Mouse (Mus musculus): ENCODE measurements at regions not wholly inside any gene's neighbourhood (a gene's known extent, or its start where the extent isn't known, plus 50 kb on each side); places are given as distances from the start of the nearest gene placed in this dataset.
A peak's percentile ranks its signal among the peaks of the same experiment; 100 is the strongest.
"Not testable (repeated sequence)": the region's sequence is repeated elsewhere in the genome, so short reads cannot be mapped to it uniquely, and the experiment has no call there.

- ATAC-seq (no peak), DNase-seq (no peak)
- H3K4me2 ChIP-seq (ENCODE audit: low read depth) = no peak overlapping the region
- TF ChIP-seq CTCF (IDR thresholded peaks at IDR 0.05; ENCODE audit: low read depth) = no peak
- H3K4me3 ChIP-seq (ENCODE audit: low read depth, low read length) = no peak overlapping the region
- no peaks in the 10 kb centered on the region for H3K9me3 ChIP-seq (ENCODE audit: low read length)
- H3K27me3 ChIP-seq (ENCODE audit: insufficient read depth, low read length) = no peaks in the 10 kb centered on the region
- H3K36me3 ChIP-seq (ENCODE audit: insufficient read depth) = no peaks in the 10 kb centered on the region
- H3K27ac ChIP-seq (ENCODE audit: low read depth, low read length) = no peak overlapping the region
- 78% methylated on average over 4 of the region's 4 CpGs for WGBS
- H3K4me1 ChIP-seq (ENCODE audit: insufficient read depth) = no peaks in the 10 kb centered on the region
- no peak overlapping the region for H3K9ac ChIP-seq
These were observed 116.0 kb upstream of the Ghr start for GRCm38 (mm10) chr15:3699234-3699814.

- ATAC-seq (no peak), DNase-seq (peak; percentile 1)
- TF ChIP-seq CTCF (IDR thresholded peaks at IDR 0.05; ENCODE audit: low read depth) = no peak
- Histone ChIP-seq H3K27me3 (ENCODE audit: insufficient read depth, low read length) (no peaks in the 10 kb centered on the region), H3K4me3 (ENCODE audit: low read depth, low read length) (no peak overlapping the region), H3K9ac (no peak overlapping the region), H3K9me3 (ENCODE audit: low read length) (no peaks in the 10 kb centered on the region), H3K4me2 (ENCODE audit: low read depth) (no peak overlapping the region), H3K4me1 (ENCODE audit: insufficient read depth) (no peaks in the 10 kb centered on the region), H3K36me3 (ENCODE audit: insufficient read depth) (no peaks in the 10 kb centered on the region), H3K27ac (ENCODE audit: low read depth, low read length) (no peak overlapping the region)
- WGBS = 57% methylated on average over 1 of the region's 1 CpGs
These were observed 102.0 kb upstream of the Ghr start for GRCm38 (mm10) chr15:3685254-3685653.

GRCm38 (mm10) chr15:3677026-3677425 is 93.7 kb upstream of the Ghr start:
- not testable (repeated sequence) for H3K4me2 ChIP-seq (ENCODE audit: low read depth); H3K9me3 ChIP-seq (ENCODE audit: low read length); H3K9ac ChIP-seq; H3K36me3 ChIP-seq (ENCODE audit: insufficient read depth); H3K27me3 ChIP-seq (ENCODE audit: insufficient read depth, low read length); ATAC-seq; H3K4me3 ChIP-seq (ENCODE audit: low read depth, low read length); H3K4me1 ChIP-seq (ENCODE audit: insufficient read depth); H3K27ac ChIP-seq (ENCODE audit: low read depth, low read length); DNase-seq
- 10% methylated on average over 4 of the region's 4 CpGs for WGBS

GRCm38 (mm10) chr15:3672586-3672985 is 89.3 kb upstream of the Ghr start:
- Histone ChIP-seq H3K4me2 (ENCODE audit: low read depth) (no peak overlapping the region), H3K9ac (no peak overlapping the region)

GRCm38 (mm10) chr15:3671169-3671568 is 87.9 kb upstream of the Ghr start:
- no peaks in the 10 kb centered on the region for H3K27me3 ChIP-seq (ENCODE audit: insufficient read depth, low read length)
- DNase-seq (no peak), ATAC-seq (peak; percentile 65; the same call in 1 of the 2 replicates)
- TF ChIP-seq CTCF (IDR thresholded peaks at IDR 0.05; ENCODE audit: low read depth) = no peak
- no peak overlapping the region for H3K4me3 ChIP-seq (ENCODE audit: low read depth, low read length)
- no peak overlapping the region for H3K27ac ChIP-seq (ENCODE audit: low read depth, low read length)
- no peaks in the 10 kb centered on the region for H3K9me3 ChIP-seq (ENCODE audit: low read length)
- no peaks in the 10 kb centered on the region for H3K4me1 ChIP-seq (ENCODE audit: insufficient read depth)
- 74% methylated on average over 3 of the region's 3 CpGs for WGBS
- no peak overlapping the region for H3K9ac ChIP-seq
- no peak overlapping the region for H3K4me2 ChIP-seq (ENCODE audit: low read depth)
- H3K36me3 ChIP-seq (ENCODE audit: insufficient read depth) = no peaks in the 10 kb centered on the region

More at GRCm38 (mm10) chr15:3672586-3672985, 89.3 kb upstream of the Ghr start:
- TF ChIP-seq CTCF (IDR thresholded peaks at IDR 0.05; ENCODE audit: low read depth) = no peak
- Histone ChIP-seq H3K27me3 (ENCODE audit: insufficient read depth, low read length) (no peaks in the 10 kb centered on the region), H3K4me1 (ENCODE audit: insufficient read depth) (no peaks in the 10 kb centered on the region), H3K4me3 (ENCODE audit: low read depth, low read length) (no peak overlapping the region), H3K9me3 (ENCODE audit: low read length) (no peaks in the 10 kb centered on the region), H3K27ac (ENCODE audit: low read depth, low read length) (no peak overlapping the region), H3K36me3 (ENCODE audit: insufficient read depth) (no peaks in the 10 kb centered on the region)
- 91% methylated on average over 2 of the region's 2 CpGs for WGBS
- ATAC-seq (no peak), DNase-seq (no peak)

GRCm38 (mm10) chr15:3669411-3669810 is 86.1 kb upstream of the Ghr start:
- 85% methylated on average over 1 of the region's 1 CpGs for WGBS
- DNase-seq = no peak
- no peaks in the 10 kb centered on the region for H3K27me3 ChIP-seq (ENCODE audit: insufficient read depth, low read length)
- ATAC-seq = no peak
- H3K36me3 ChIP-seq (ENCODE audit: insufficient read depth) = no peaks in the 10 kb centered on the region
- no peak overlapping the region for H3K4me2 ChIP-seq (ENCODE audit: low read depth)
- H3K9me3 ChIP-seq (ENCODE audit: low read length) = no peaks in the 10 kb centered on the region
- no peak overlapping the region for H3K27ac ChIP-seq (ENCODE audit: low read depth, low read length)
- no peak overlapping the region for H3K4me3 ChIP-seq (ENCODE audit: low read depth, low read length)
- no peak for TF ChIP-seq CTCF (IDR thresholded peaks at IDR 0.05; ENCODE audit: low read depth)
- H3K9ac ChIP-seq = no peak overlapping the region
- no peaks in the 10 kb centered on the region for H3K4me1 ChIP-seq (ENCODE audit: insufficient read depth)

GRCm38 (mm10) chr15:3668863-3669262 is 85.6 kb upstream of the Ghr start:
- H3K9ac ChIP-seq = no peak overlapping the region
- H3K4me3 ChIP-seq (ENCODE audit: low read depth, low read length) = no peak overlapping the region
- H3K4me1 ChIP-seq (ENCODE audit: insufficient read depth) = no peaks in the 10 kb centered on the region
- H3K9me3 ChIP-seq (ENCODE audit: low read length) = no peaks in the 10 kb centered on the region
- no peaks in the 10 kb centered on the region for H3K27me3 ChIP-seq (ENCODE audit: insufficient read depth, low read length)
- DNase-seq (no peak), ATAC-seq (no peak)
- H3K27ac ChIP-seq (ENCODE audit: low read depth, low read length) = no peak overlapping the region
- H3K4me2 ChIP-seq (ENCODE audit: low read depth) = no peak overlapping the region
- no peaks in the 10 kb centered on the region for H3K36me3 ChIP-seq (ENCODE audit: insufficient read depth)
- TF ChIP-seq CTCF (IDR thresholded peaks at IDR 0.05; ENCODE audit: low read depth) = no peak
- WGBS = 96% methylated on average over 2 of the region's 2 CpGs
